Mouse (Mus musculus) bone marrow, adult 2 months (tissue): ENCODE results near the gene Usp2. TPM values are rescaled to one million over a fixed set of nuclear protein-coding genes. Genes with fewer than 3 reads are reported as not detected.
A peak's percentile ranks its signal among the peaks of the same experiment; 100 is the strongest.
"Not testable (repeated sequence)": the region's sequence is repeated elsewhere in the genome, so short reads cannot be mapped to it uniquely, and the experiment has no call there.

Experiments
- H3K27ac ChIP-seq: fragments of 200-500 bp; 2 replicates; pipeline ENCODE4 v1.5.1; 2012; ENCODE audit warnings: low read depth, mild to moderate bottlenecking, control low read depth, inconsistent platforms, low read length; ENCODE audit not compliant: control insufficient read depth, poor library complexity, insufficient read depth
- H3K4me1 ChIP-seq: fragments of 200-500 bp; 2 replicates; pipeline ENCODE4 v1.6.1; 2011; ENCODE audit warnings: low read length; ENCODE audit not compliant: control insufficient read depth, insufficient read depth
- H3K4me3 ChIP-seq: fragments of 200-500 bp; replicated peaks from 2 replicates; pipeline ENCODE3; 2011; ENCODE audit warnings: mild to moderate bottlenecking, low read depth, low read length, control low read depth; ENCODE audit not compliant: control insufficient read depth
- CTCF ChIP-seq: fragments of 200-500 bp; IDR thresholded peaks from 2 replicates; pipeline ENCODE4 v1.5.1; 2011; ENCODE audit warnings: low read length, control low read depth; ENCODE audit not compliant: control insufficient read depth, insufficient read depth
- POLR2A ChIP-seq: fragments of 200-500 bp; IDR thresholded peaks from 2 replicates; pipeline ENCODE4 v1.6.1; 2011; ENCODE audit warnings: low read depth, mild to moderate bottlenecking, control low read depth, low read length, borderline replicate concordance; ENCODE audit not compliant: control insufficient read depth
- WGBS: fragments of 180-500 bp; shearing (Covaris S2); methylation state at CpG from one replicate; pipeline ENCODE4 v1.1.7; 2018; 5-methylcytosine and 5-hydroxymethylcytosine counted together
- polyA plus RNA-seq: library from polyadenylated mRNA; stranded (reverse); fragments of >200 nt; gene quantifications from 2 replicates; pipeline ENCODE4 v1.2.4, GENCODE M21; 2011; ENCODE audit warnings: low replicate concordance; ENCODE audit not compliant: missing spikeins, insufficient read depth, insufficient read length

Gene Usp2
- polyA plus RNA-seq, 1 experiment = 2.6 TPM

GRCm38 (mm10) chr9:44105781-44106180 lies 39.0 kb downstream of the Usp2 start:
- TF ChIP-seq POLR2A (no peak), CTCF (no peak)
- 64% methylated on average over 10 of the region's 10 CpGs for WGBS
- H3K4me3 ChIP-seq = no peak overlapping the region
- peaks cover 1% of the 10 kb centered on the region; the same call in 1 of the 2 replicates for H3K4me1 ChIP-seq
- no peak overlapping the region for H3K27ac ChIP-seq

DNA sequence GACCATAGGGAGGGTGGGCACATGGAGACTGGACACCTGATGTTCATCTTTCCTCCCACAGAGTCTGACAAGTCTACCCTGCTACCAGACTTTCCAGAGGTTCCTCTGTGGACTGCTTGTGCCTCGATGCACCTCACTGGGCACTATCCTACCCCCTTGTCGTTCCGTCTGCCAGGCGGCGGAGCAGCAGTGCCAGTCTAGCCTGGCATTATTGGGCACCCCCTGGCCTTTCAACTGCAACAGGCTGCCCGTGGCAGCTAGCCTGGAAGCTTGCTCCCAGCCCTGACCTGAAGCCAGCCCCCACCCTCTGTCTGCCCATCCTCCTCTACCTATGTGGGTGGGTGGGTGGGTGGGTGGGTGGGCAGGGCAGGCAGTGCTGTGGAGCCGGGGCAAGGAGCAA lies 39.4 kb downstream of the Usp2 start:
- peaks cover 1% of the 10 kb centered on the region; the same call in 1 of the 2 replicates for H3K4me1 ChIP-seq
- 94% methylated on average over 7 of the region's 7 CpGs for WGBS
- H3K4me3 ChIP-seq = no peak overlapping the region
- TF ChIP-seq POLR2A = no peak
- no peak overlapping the region for H3K27ac ChIP-seq

GRCm38 (mm10) chr9:44106596-44106995 lies 39.8 kb downstream of the Usp2 start:
- 88% methylated on average over 4 of the region's 4 CpGs for WGBS
- H3K27ac ChIP-seq = no peak overlapping the region

GRCm38 (mm10) chr9:44107110-44107509 lies 40.3 kb downstream of the Usp2 start, which contains the start of gene C1qtnf5:
TSS of gene C1qtnf5 (plus strand) at chr9:44107245.
- Histone ChIP-seq H3K4me1 (peaks cover 1% of the 10 kb centered on the region; the same call in 1 of the 2 replicates), H3K4me3 (no peak within 1 kb of the TSS), H3K27ac (no peak within 1 kb of the TSS)
- WGBS = 88% methylated on average over 8 of the region's 8 CpGs
- TF ChIP-seq POLR2A (no peak), CTCF (no peak)

More at GRCm38 (mm10) chr9:44106596-44106995, 39.8 kb downstream of the Usp2 start:
- Histone ChIP-seq H3K4me3 (no peak overlapping the region), H3K4me1 (peaks cover 1% of the 10 kb centered on the region; the same call in 1 of the 2 replicates)
- TF ChIP-seq CTCF = no peak

DNA sequence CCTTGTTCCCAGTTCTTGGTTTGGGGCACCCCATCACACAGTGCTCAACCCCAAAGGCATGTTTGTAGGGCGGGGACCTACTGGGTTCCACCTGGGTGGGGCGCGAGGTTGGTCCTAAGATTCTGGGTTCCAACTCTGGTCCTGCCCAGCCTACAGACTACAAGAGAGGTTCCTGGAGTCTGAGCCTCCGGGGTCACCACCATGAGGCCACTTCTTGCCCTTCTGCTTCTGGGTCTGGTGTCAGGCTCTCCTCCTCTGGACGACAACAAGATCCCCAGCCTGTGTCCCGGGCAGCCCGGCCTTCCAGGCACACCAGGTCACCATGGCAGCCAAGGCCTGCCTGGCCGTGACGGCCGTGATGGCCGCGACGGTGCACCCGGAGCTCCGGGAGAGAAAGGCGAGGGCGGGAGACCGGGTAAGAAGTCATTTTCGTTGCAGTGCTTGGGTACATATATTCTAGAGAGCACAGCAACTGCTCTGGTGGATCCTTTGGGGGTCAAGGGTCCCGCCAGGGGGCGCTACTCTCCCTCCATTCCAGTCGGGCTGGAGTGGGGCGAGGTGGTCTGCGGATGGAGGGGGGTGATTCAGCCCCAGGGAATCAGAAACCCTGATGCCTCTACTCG lies 40.8 kb downstream of the Usp2 start:
- no peak overlapping the region for H3K27ac ChIP-seq
- H3K4me1 ChIP-seq = peaks cover 1% of the 10 kb centered on the region; the same call in 1 of the 2 replicates
- 88% methylated on average over 25 of the region's 25 CpGs for WGBS
- no peak overlapping the region for H3K4me3 ChIP-seq
- TF ChIP-seq POLR2A (no peak), CTCF (peak; percentile 21; the same call in 1 of the 2 replicates)

GRCm38 (mm10) chr9:44108269-44109055 lies 41.6 kb downstream of the Usp2 start:
- TF ChIP-seq CTCF (no peak), POLR2A (no peak)
- Histone ChIP-seq H3K27ac (no peak overlapping the region), H3K4me1 (peaks cover 1% of the 10 kb centered on the region; the same call in 1 of the 2 replicates), H3K4me3 (no peak overlapping the region)
- 92% methylated on average over 31 of the region's 31 CpGs for WGBS

DNA sequence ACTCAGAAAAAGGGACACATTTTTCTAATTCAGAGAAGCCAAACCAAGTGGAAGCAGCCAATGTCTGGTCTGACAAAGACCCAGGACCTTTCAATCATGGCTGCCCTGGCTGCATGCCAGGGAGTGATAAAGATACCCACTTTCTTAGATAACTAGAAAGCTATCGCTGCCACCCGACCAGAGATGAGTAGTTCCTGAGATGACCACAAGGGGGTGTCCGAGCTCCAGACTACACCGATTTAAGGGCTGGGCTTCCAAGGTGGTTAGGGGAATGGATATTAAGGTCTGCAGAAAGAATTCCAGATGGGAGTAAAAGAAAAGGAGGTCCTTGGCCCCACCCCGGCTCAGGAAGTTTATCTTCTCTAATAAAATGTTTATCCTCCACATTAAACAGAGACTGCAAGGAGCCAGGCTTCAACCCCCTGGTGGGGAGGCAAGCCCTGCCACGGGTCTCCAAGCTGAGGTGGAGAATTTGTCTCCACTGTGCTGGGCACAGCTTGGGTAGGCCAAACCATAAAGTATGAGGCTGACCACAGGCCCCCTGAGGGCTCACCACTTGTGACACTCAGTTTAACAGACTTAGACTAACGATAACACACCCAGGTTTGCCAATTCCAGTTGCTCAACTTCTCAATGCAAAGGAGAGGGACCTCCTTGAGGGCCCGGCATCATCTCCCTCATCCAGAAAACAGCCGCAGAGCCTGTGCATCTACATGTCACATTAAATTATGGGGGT lies 42.7 kb downstream of the Usp2 start:
- Histone ChIP-seq H3K27ac (peak overlapping the region; percentile 64), H3K4me3 (no peak overlapping the region), H3K4me1 (no peaks in the 10 kb centered on the region; the same call in 1 of the 2 replicates)
- WGBS = 16% methylated on average over 9 of the region's 9 CpGs
- no peak for TF ChIP-seq POLR2A
- peak; percentile 74 for TF ChIP-seq CTCF

- not testable (repeated sequence) for H3K4me1 ChIP-seq, H3K27ac ChIP-seq, H3K4me3 ChIP-seq
- WGBS = 71% methylated on average over 10 of the region's 12 CpGs
Measured at GRCm38 (mm10) chr9:44111909-44112308, 45.1 kb downstream of the Usp2 start.
